Mouse (Mus musculus): ENCODE measurements around the gene Ar.

Gene Ar

DNA sequence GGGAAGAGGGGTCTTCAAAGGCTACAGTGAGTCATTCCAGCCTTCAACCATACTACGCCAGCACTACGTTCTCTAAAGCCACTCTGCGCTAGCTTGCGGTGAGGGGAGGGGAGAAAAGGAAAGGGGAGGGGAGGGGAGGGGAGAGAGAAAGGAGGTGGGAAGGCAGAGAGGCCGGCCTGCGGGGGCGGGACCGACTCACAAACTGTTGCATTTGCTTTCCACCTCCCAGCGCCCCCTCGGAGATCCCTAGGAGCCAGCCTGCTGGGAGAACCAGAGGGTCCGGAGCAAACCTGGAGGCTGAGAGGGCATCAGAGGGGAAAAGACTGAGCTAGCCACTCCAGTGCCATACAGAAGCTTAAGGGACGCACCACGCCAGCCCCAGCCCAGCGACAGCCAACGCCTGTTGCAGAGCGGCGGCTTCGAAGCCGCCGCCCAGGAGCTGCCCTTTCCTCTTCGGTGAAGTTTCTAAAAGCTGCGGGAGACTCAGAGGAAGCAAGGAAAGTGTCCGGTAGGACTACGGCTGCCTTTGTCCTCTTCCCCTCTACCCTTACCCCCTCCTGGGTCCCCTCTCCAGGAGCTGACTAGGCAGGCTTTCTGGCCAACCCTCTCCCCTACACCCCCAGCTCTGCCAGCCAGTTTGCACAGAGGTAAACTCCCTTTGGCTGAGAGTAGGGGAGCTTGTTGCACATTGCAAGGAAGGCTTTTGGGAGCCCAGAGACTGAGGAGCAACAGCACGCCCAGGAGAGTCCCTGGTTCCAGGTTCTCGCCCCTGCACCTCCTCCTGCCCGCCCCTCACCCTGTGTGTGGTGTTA lies at the start of gene Ar:
Gene Ar, plus strand, starts transcription at position 239 of the 812 bp plus-strand sequence.
- CTCF ChIA-PET: no interaction called here

DNA sequence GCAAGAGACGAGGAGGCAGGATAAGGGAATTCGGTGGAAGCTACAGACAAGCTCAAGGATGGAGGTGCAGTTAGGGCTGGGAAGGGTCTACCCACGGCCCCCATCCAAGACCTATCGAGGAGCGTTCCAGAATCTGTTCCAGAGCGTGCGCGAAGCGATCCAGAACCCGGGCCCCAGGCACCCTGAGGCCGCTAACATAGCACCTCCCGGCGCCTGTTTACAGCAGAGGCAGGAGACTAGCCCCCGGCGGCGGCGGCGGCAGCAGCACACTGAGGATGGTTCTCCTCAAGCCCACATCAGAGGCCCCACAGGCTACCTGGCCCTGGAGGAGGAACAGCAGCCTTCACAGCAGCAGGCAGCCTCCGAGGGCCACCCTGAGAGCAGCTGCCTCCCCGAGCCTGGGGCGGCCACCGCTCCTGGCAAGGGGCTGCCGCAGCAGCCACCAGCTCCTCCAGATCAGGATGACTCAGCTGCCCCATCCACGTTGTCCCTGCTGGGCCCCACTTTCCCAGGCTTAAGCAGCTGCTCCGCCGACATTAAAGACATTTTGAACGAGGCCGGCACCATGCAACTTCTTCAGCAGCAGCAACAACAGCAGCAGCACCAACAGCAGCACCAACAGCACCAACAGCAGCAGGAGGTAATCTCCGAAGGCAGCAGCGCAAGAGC lies 1.3 kb downstream of the Ar start:
- CTCF ChIA-PET: interaction anchor here (0.6 kb wide), 1 partner anchor 471 kb away, joined by 5 read pairs; no protein-coding TSS in a partner anchor

DNA sequence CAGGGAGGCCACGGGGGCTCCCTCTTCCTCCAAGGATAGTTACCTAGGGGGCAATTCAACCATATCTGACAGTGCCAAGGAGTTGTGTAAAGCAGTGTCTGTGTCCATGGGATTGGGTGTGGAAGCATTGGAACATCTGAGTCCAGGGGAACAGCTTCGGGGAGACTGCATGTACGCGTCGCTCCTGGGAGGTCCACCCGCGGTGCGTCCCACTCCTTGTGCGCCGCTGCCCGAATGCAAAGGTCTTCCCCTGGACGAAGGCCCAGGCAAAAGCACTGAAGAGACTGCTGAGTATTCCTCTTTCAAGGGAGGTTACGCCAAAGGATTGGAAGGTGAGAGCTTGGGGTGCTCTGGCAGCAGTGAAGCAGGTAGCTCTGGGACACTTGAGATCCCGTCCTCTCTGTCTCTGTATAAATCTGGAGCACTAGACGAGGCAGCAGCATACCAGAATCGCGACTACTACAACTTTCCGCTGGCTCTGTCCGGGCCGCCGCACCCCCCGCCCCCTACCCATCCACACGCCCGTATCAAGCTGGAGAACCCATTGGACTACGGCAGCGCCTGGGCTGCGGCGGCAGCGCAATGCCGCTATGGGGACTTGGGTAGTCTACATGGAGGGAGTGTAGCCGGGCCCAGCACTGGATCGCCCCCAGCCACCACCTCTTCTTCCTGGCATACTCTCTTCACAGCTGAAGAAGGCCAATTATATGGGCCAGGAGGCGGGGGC lies 2.0 kb downstream of the Ar start:
- CTCF ChIA-PET: no interaction called here

DNA sequence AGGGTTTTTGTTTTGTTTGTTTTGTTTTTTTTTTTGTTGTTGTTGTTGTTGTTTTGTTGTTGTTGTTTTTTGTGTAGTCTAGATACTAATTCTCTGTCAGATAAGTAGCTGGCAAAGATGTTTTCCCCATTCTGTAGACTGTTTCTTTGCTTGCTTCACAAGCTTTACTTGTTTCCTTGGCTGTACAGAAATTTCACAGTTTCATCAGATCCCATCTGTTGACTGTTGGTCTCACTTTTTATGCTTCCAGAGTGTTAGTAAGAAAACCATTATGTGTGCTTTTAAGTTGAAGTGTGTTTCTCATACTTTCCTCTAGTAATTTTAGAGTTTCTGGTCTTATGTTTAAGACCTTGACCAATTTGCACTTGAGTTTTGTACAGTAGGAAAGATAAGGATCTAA lies 41.2 kb downstream of the Ar start:
- CTCF ChIA-PET: no interaction called here

DNA sequence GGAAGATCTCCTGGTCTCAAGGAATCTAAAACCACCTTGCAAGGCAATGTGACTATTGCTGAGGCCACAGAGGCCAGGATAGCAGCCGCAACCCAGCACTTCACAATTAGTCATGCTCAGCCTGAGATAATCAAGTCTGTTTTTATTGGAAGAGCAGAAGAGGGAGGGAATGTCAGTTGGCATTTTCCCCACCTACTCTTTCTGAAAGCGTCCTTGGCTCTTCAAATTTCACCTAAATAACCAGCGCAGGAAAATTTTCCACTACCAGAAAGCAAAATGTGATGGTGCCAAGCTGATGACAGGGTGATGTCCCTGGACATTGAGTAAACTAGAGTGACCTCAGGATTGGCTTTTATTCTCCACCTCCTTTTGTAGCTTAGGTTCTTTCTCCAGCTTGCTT lies 57.2 kb downstream of the Ar start:
- CTCF ChIA-PET: no interaction called here

DNA sequence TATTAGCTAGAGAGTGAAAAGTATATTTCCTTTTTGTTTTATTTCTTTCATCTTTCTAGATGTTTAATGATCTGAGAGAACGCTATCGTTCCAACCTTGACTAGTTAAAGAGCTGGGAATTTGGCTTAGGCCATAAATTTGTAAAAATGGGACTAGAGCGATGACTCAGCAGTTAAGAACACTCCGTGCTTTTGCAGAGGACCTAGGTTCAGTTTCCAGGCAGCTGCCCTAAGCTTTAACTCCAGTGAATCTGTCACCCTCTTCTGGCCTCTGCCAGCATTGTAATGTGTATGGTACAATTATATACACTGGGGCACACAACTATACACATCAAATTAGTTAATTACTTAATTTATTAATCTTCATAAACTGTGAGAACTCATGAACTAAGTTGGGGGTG lies 58.6 kb downstream of the Ar start:
- CTCF ChIA-PET: no interaction called here

DNA sequence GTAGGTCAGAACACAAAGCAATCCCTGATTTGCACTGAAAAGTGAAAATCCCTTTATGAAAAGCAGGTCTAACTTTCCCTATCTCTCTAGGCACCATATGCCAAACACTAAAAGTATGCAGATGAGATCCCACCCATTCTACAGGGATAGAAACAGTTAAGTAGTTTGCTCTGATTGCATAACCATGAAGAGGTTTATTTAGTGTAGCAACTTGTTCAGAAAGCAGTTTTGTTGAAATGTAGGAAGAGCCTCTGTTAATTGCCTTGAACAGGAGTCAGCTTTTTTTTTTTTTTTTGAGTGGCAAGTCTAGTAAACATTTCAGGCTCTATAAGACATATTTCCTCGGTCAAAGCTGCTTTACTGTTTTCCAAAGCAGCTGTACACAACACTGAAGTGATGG lies 67.5 kb downstream of the Ar start:
- CTCF ChIA-PET: no interaction called here

DNA sequence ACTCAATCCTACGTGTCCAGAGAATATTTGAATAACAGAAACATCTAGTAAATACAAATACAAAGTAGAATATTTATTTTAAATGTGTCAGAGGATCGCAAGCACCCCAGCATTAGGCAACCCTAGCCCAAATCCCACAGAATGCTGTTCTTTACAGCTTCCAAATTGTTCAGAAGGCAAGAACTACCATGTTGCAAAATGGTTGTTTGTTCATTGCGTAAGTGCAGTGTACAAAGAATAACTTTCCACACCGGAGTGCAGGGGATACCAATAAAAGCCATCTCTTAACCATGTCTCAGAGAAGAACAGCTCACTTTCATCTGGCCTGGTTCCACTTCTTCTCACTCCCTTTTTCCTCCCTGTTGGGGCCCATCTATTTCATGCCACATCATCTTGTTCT lies 90.4 kb downstream of the Ar start:
- CTCF ChIA-PET: no interaction called here

DNA sequence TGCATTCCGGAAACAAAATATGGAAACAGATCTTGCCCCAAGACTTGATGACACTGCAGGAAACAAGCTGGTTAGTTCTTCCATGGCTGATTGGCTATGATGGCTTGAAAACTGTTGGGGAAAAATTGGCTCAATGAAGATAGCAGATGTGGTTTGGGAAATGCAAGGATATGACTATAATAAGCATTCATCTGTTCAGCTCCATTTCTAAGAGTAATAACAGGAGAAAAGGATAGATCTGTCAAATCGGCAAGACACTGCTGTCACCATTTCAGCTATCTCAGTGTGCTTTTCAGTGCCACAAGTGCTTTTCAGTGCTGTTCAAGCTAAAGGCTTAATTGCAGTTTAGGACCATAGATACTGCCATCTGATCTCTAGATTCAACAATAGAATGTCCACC lies 96.5 kb downstream of the Ar start:
- CTCF ChIA-PET: no interaction called here

DNA sequence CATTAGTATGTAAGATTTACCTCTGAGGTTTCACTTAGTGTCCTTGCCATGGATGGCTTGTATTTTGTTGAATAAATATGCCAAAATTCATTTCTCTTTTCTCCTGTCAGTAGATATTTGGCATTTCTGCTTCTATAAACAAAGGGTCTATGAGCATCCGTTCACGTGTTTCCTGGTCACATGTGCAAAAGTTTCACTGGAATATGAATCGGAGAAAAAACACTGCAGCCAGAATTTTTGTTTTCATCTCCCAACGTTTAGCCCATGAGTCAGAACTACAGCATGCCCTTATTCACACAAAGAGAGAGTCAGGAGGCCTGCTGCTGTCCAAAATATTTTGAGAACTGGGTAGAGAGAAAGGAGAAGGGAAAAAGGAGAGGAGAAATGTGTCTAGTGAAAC lies 99.8 kb downstream of the Ar start:
- CTCF ChIA-PET: no interaction called here

DNA sequence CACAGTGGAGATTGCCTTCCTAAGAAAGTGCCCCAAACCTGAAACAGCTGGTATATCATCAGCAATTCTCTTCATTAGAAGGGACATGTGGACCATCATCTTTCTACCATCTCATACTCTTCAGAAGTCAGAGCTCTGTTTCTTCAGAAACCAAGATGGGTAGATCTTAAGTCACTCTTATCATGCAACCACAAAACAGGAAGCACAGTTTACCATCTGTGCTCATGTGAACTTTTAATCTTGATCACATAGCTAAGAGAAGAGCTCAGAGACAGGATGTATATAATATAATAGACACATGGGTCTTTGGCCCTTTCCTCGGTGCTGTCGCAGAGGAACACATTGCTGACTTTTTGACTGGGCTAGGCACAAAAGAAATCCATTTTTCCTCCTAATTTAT lies 111.1 kb downstream of the Ar start:
- CTCF ChIA-PET: interaction anchor here (0.6 kb wide), 1 partner anchor 17 kb away, joined by 4 read pairs; no protein-coding TSS in a partner anchor

DNA sequence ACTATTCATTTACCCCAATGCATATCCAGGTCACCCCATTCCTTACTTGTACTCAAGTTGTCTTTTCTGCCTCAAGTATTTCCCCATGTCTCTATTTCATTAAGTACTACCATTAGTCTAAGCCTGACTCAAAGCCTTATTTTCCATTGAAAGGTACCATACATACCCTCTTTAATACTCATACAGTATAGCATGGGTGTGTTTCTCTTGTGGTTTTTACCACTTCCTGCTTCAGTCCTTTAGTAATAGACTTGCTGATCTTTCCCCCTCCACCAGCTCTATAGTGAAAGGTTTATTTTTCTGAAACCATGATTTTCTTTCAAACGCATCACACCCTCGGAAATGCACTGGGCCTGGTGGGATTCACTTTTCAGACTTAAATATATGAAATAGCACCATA lies 117.2 kb downstream of the Ar start:
- CTCF ChIA-PET: no interaction called here

DNA sequence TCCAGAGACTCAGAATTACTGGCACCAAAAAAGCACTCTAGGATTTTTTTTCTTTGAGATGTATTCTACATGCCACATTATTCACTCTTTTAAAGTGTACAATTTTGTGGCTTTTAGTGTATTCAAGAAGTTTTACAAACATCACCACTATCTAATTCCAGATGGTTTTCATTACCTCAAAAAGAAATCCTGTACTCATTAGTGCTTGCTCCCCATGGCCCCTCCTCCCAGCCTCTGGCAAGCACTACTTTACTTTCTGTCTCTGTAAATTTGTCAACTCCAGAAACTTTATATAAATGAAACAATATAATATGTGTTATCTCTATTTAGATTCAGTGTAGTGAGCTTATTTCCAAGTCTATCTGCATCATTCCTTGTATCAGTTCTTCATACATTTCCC lies 122.8 kb downstream of the Ar start:
- CTCF ChIA-PET: no interaction called here

DNA sequence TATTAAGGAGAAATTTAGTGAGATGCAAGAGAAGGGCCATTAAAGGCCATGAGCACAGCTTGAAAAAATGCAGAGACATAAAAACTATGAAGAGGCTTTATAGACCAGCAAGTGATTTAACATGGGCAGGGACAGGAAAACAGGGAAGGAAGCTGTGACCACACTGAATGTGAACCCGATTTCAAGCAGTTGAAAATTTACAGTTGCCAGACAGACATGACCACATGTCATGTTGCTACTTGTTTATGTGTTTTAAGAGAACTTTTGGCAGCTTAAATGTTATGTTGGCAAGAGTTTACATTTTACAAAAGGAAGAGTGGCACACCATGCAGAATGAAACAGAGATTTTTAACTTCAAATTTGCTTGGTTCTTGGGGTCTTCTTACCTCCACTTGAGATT lies 143.2 kb downstream of the Ar start:
- CTCF ChIA-PET: no interaction called here

DNA sequence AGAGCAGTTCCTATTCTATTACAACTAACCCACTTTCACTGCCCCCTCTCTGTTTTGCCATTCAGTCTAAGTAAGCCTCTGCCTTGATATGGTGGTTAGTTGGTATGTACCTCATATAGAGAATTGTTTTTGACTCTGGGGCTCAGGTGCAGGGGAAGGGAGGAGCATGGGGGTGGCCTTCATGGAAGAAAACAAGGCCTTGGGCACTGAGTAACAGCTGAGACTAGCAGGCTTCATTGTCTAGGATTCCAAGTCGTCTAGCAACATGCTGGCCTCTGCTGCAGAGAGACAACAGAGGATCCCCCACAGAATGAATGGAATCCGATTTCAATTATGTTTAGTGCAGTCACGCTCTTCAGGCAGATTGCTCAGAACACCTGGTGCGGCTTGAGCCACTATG lies 152.1 kb downstream of the Ar start:
- CTCF ChIA-PET: no interaction called here

DNA sequence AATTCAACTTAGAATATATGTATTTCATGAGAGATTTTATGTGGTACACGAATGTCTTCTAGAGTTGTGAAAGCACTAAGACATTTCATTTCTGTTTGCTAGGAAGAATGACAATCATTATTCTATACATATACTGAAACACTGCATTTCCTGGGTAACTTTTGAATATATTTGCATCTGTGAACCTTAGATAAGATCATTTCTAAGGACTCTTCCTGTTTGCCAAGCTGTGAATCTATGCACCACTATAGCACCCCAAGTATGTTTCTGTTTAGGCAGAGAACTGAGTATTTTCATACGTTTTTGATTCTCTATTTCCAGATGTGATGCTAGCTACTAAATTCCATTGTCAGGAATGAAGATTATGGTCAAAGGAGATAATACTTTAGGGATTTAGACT lies 153.4 kb downstream of the Ar start:
- CTCF ChIA-PET: no interaction called here

DNA sequence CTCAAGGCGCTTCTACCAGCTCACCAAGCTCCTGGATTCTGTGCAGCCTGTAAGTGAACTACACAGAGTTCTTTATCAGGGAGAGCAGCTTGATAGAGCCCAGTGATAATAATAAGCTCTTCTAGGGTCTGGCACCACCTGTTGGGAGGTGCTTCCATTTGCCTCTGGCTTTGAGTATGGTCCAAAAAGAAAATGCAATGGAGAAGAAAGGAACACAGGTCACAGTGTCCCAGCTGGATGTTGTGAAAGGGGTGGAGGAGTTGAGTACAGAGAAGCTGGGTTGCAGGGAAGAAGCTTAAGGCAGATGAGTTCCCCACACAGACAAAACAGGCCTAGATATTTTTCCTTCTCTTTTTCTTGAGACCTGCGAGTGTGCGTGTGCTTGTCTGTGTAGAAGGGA lies 167.4 kb downstream of the Ar start:
- CTCF ChIA-PET: no interaction called here

DNA sequence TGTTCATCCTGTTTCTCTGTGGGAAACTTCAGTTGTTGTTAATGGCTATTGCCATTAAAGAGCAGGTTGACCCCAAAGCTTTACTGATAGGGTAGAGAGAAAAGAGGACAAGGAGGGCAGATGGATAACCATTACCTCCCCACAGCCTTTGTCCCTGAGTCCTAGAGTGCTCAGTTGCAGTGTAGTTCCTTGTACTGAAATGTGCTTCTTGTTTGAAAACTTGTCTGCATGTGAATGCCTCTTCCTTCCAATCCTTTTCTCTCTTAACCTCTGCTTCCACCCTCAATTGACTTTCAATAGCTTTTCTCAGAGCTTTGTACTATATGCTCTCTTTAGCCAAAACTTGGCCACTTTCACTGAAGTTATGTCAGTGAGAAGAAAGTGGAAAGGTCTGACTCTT lies 168.9 kb downstream of the Ar start:
- CTCF ChIA-PET: no interaction called here

DNA sequence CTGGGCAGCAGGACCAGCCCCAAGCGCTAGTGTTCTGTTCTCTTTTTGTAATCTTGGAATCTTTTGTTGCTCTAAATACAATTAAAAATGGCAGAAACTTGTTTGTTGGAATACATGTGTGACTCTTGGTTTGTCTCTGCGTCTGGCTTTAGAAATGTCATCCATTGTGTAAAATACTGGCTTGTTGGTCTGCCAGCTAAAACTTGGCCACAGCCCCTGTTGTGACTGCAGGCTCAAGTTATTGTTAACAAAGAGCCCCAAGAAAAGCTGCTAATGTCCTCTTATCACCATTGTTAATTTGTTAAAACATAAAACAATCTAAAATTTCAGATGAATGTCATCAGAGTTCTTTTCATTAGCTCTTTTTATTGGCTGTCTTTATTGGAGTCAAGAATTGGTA lies 174.5 kb downstream of the Ar start:
- CTCF ChIA-PET: no interaction called here

DNA sequence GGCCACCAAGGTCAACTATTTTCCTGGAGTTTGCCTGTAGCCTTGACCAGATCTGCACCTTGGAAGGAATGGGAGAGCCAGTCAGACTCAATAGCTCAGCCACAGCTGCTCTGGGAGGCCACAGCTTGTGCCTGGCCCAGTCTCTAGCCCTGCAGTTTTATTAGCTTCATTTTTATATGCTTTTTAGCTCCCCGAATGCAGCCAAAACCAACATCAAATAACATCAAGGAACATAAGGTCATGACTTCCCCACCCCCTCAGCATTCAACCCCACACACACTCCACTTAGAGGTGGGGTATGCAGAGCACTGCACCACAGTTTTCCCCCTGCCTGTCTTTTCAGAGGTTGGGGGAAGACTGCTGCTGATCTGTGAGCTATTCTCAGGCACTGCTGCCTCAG lies 198.9 kb downstream of the Ar start:
- CTCF ChIA-PET: no interaction called here

DNA sequence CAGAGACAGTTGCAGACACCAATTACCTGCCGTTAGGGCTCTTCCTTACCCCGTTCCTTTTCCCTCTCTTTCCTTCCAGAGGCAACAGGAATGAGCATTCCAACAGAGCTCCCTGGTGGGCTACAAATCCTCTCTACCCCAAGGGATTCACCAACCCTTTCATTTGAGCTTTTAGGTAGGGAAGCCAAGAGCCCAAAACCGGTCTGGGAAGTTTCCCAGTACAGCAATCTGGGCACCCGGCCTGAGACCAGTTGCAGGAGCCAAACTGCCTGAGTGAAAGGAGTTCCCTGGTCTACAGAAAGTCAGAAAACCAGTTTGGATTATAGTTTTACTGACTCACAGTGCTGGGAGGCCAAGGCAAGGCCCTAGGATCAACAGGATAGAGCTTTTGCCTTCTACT lies 199.5 kb downstream of the Ar start:
- CTCF ChIA-PET: no interaction called here
